Mouse (Mus musculus) limb, embryonic 13.5 days (tissue): Measurements from ENCODE around the gene Fbxw15. TPM values are rescaled to one million over a fixed set of nuclear protein-coding genes. Genes with fewer than 3 reads are reported as not detected.
"Not testable (repeated sequence)": the region's sequence is repeated elsewhere in the genome, so short reads cannot be mapped to it uniquely, and the experiment has no call there.

Experiments used
- ATAC-seq: fragments of 200-750 bp; cut with Nextera tagmentation; 2 replicates; pipeline ENCODE4 v1.8.0; 2017; ENCODE audit warnings: low read depth, moderate number of reproducible peaks, moderate TSS enrichment; ENCODE audit not compliant: low FRiP score
- H3K27ac ChIP-seq: fragments of 300-500 bp; sonication (generic); 2 replicates; pipeline ENCODE4 v1.5.1; 2015; ENCODE audit warnings: inconsistent platforms, mild to moderate bottlenecking, moderate library complexity
- H3K27me3 ChIP-seq: fragments of 300-500 bp; sonication (generic); 2 replicates; pipeline ENCODE4 v1.6.1; 2015; ENCODE audit warnings: mild to moderate bottlenecking, inconsistent platforms
- H3K36me3 ChIP-seq: fragments of 300-500 bp; sonication (generic); 2 replicates; pipeline ENCODE4 v1.6.1; 2015; ENCODE audit warnings: inconsistent platforms, mild to moderate bottlenecking, moderate library complexity
- H3K4me1 ChIP-seq: fragments of 300-500 bp; sonication (generic); 2 replicates; pipeline ENCODE4 v1.6.1; 2015; ENCODE audit warnings: inconsistent platforms
- H3K4me2 ChIP-seq: fragments of 300-500 bp; sonication (generic); replicated peaks from 2 replicates; pipeline ENCODE4 v1.6.1; 2015; ENCODE audit warnings: inconsistent platforms, mild to moderate bottlenecking, moderate library complexity
- H3K4me3 ChIP-seq: fragments of 300-500 bp; sonication (generic); 2 replicates; pipeline ENCODE4 v1.5.1; 2015; ENCODE audit warnings: moderate library complexity, mild to moderate bottlenecking, inconsistent platforms
- H3K9ac ChIP-seq: fragments of 300-500 bp; sonication (generic); 2 replicates; pipeline ENCODE4 v1.6.1; 2015; ENCODE audit warnings: mild to moderate bottlenecking, inconsistent platforms
- H3K9me3 ChIP-seq: fragments of 300-500 bp; sonication (generic); 2 replicates; pipeline ENCODE4 v1.6.1; 2016; ENCODE audit warnings: inconsistent platforms
- WGBS: fragments of 180-500 bp; shearing (Covaris S2); methylation state at CpG from one replicate; pipeline ENCODE4 v1.1.7; 2015; 5-methylcytosine and 5-hydroxymethylcytosine counted together
- polyA plus RNA-seq: library from polyadenylated mRNA; unstranded; fragments of >200 nt; fragmentation: Nextera tagmentation; extraction: Ambion mirVana; gene quantifications from 2 replicates; pipeline ENCODE4 v1.2.1, GENCODE M21; 2015

The Fbxw15 gene
- polyA plus RNA-seq = not detected in 2 replicates

DNA sequence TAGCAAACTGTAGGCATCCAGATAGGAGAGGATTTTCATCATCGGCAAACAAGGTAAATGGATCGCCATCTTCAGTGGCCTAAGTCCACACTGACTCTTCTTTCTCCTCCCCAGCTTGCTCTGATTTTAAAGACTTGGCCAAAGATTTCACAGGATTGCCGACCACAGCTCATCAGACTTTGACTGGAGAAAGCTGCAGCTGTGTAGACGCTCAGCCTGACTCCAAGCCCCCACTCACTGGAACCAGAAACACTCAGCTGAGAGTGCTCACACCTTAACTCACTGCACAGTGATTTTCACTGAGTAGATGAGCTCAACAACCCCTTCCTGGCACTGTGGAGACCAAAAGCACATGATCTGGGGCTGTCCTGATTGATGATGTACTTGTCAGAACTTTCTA is at the start of gene Fbxw15:
Fbxw15 (minus strand) TSS at position 101 of the 400 bp plus-strand sequence.
- 83% methylated on average over 4 of the region's 4 CpGs for WGBS
- H3K36me3 ChIP-seq, H3K27me3 ChIP-seq, H3K27ac ChIP-seq, H3K9me3 ChIP-seq, H3K9ac ChIP-seq, H3K4me1 ChIP-seq, ATAC-seq, H3K4me2 ChIP-seq, H3K4me3 ChIP-seq: not testable (repeated sequence)

DNA sequence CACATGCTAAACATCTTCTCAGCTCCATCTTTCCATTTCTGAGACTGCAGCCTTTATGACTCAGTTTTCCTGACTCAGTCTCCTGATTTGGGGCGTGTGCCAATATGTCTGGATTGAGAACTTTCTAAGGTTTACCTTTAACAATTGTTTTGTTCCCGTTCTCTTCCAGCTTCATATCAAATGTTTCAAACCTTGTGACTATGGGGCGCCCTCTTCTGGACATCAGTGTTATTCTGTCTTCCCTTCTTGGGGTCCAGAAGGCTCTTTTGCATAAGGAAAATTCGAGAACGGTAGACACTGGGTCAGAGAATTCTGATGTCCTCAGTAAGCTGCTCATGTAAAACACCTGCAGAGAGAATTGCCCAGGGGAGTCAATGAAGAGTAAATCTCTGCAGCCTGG is 38.8 kb upstream of the Fbxw15 start:
- ATAC-seq, H3K27me3 ChIP-seq, H3K9ac ChIP-seq, H3K4me1 ChIP-seq, H3K27ac ChIP-seq, H3K4me2 ChIP-seq, H3K9me3 ChIP-seq, H3K4me3 ChIP-seq, H3K36me3 ChIP-seq: not testable (repeated sequence)
- 41% methylated on average over 5 of the region's 5 CpGs for WGBS

DNA sequence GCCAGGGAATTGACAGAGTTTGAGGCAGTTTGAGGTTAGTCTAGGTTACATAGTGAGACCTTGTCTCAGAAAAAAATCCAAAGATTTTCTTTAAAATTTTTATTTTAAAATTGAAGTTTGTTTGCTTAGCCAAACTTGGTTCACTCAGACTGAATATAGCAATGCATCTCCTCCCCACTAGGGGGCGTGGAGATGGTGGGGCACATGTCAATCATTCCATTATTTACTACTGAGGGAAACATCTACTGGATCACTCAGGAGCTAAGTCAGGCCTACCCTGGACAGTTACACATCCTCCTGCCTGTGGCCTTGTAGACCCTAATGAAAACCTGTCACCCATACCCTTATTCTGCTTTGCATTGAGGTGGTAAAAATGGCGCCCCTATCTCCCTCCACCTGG is 34.1 kb upstream of the Fbxw15 start:
- H3K36me3 ChIP-seq, H3K4me1 ChIP-seq, H3K27ac ChIP-seq, H3K9ac ChIP-seq, H3K9me3 ChIP-seq, H3K27me3 ChIP-seq, H3K4me2 ChIP-seq, H3K4me3 ChIP-seq, ATAC-seq: not testable (repeated sequence)
- 55% methylated on average over 2 of the region's 2 CpGs for WGBS

DNA sequence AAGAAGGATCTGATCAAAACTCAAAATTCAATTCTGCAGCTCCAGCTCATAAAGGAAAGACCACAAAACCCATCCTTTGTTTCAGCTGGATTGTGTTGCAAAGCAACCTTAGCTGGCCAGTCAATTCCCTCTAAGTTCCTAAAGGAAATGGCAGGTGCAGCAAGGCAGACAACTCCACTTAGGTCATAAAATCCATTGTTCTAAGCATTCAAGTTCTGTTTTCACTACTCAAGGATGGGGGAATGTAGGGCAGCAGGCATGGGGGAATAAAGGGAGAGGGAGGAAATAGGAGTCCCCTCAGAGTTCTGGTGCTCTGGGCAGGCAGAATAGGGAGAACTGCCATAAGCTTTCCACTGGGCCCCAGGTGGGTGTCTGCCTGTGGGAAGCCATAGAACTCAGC is 29.2 kb upstream of the Fbxw15 start:
- no peaks in the 10 kb centered on the region for H3K36me3 ChIP-seq
- H3K4me2 ChIP-seq = no peak overlapping the region
- no peak overlapping the region for H3K9ac ChIP-seq
- H3K4me1 ChIP-seq = no peaks in the 10 kb centered on the region
- ATAC-seq = no peak
- no peaks in the 10 kb centered on the region for H3K27me3 ChIP-seq
- no peak overlapping the region for H3K27ac ChIP-seq
- no peaks in the 10 kb centered on the region; the same call in 1 of the 2 replicates for H3K9me3 ChIP-seq
- H3K4me3 ChIP-seq = no peak overlapping the region

DNA sequence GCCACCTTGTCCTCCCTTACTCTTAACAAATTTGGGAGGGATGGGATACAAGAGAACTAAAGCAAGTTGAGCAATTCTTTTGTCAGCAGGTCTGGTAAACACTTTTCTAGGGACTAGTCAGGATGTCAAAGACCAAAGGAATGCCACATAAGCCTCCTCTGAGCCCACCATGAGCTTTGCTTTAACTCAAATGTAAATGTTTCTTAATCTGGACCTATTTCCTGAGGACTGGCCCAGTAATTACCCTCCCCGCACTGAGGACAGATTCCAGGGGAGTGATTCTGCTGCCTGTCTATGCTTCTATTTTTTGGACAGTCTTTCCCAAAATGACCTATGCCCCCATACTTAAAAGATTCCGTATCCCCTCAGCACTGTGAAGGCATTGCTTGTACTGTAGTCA is 26.8 kb upstream of the Fbxw15 start:
- Histone ChIP-seq H3K4me1 (no peaks in the 10 kb centered on the region), H3K4me3 (no peak overlapping the region), H3K9ac (no peak overlapping the region), H3K27ac (no peak overlapping the region), H3K27me3 (no peaks in the 10 kb centered on the region), H3K9me3 (no peaks in the 10 kb centered on the region; the same call in 1 of the 2 replicates), H3K4me2 (no peak overlapping the region), H3K36me3 (no peaks in the 10 kb centered on the region)
- no peak for ATAC-seq
- WGBS = 78% methylated on average over 2 of the region's 2 CpGs

DNA sequence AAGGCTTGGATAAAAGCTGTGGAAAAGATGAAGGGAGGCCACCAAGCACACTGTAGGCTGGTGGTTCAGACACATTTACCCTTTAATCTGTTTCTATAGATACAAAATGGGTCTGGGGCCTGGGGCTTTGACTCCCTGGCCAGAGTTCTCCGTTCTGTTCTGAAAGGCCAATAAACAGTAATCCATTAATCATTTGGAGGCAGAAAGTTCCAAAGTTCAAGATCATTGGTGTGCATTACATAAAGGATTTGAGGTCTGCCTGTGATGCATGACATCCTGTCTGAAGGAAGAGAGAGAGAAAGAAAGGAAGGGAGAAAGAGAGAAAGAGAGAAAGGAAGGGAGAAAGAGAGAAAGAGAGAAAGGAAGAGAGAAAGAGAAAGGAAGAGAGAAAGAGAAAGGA is 2.5 kb downstream of the Fbxw15 start:
- Histone ChIP-seq H3K27me3 (no peaks in the 10 kb centered on the region), H3K4me2 (no peak overlapping the region), H3K4me3 (no peak overlapping the region), H3K9me3 (no peaks in the 10 kb centered on the region), H3K9ac (no peak overlapping the region), H3K4me1 (no peaks in the 10 kb centered on the region), H3K36me3 (no peaks in the 10 kb centered on the region), H3K27ac (no peak overlapping the region)
- no peak for ATAC-seq
- WGBS = 58% methylated on average over 1 of the region's 1 CpGs

DNA sequence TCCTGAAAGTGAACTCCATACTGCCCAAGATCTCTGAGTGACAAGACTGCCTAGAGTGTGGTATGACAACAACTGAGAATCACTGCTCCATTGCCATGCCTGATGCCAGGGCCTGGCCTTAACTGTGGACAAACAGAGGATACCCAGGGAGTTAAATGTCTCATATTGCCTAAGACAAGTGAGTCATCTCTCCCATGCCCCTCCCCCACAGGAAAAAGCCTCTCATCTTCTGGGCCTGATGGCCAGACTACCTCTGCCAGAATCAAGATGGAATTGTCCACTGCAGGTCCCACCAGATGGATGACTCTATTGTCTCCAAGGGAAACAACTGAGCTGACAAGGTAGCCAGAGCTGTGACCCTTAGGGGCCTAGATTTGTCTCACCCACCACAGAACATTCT is 6.0 kb downstream of the Fbxw15 start:
- not testable (repeated sequence) for H3K27me3 ChIP-seq, H3K4me1 ChIP-seq, H3K9me3 ChIP-seq, H3K4me3 ChIP-seq, H3K27ac ChIP-seq, ATAC-seq, H3K9ac ChIP-seq, H3K36me3 ChIP-seq, H3K4me2 ChIP-seq

DNA sequence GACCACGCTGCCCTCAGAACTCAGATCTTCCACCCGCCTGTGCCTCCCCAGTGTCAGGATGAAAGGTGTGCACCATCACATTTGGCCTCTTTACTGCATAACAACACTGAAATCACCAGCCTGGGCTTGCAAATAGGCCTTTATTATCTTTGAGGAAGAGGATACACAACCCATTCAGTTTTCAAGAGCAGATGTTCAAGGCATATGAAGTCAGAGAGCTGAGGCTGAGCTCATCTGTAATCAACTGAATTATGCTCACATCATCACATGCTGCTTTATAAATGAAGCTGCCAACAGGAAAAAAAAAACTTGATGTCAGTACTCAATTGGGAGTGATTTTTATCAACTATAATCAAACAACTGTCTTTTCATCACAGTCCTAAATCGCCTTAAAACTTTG is 15.6 kb downstream of the Fbxw15 start:
- H3K27ac ChIP-seq = no peak overlapping the region
- no peaks in the 10 kb centered on the region for H3K36me3 ChIP-seq
- ATAC-seq = no peak
- H3K4me1 ChIP-seq = no peaks in the 10 kb centered on the region
- H3K9me3 ChIP-seq = no peaks in the 10 kb centered on the region; the same call in 1 of the 2 replicates
- H3K27me3 ChIP-seq = no peaks in the 10 kb centered on the region
- H3K4me3 ChIP-seq = no peak overlapping the region
- 66% methylated on average over 3 of the region's 3 CpGs for WGBS
- H3K9ac ChIP-seq = no peak overlapping the region
- no peak overlapping the region for H3K4me2 ChIP-seq

DNA sequence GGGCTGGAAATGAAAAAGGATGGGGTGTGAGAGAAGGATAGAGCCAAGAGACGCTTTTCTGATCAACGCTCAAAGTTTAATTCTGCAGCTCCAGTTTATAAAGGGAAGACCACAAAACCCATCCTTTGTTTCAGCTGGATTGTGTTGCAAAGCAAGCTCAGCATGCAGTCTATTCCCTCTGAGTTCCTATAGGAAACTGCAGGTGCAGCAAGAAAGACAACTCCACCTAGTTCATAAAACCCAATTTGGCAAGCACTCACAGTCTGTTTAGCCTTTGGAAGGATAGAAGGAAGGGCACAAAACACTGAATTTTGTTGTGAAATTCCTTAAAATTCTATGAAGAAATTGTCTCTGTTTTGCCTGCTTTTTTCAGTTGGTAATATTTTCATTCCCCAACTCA is 18.4 kb downstream of the Fbxw15 start:
- ATAC-seq, H3K4me2 ChIP-seq, H3K4me3 ChIP-seq, H3K27ac ChIP-seq, H3K27me3 ChIP-seq, H3K9ac ChIP-seq, H3K9me3 ChIP-seq, H3K4me1 ChIP-seq, H3K36me3 ChIP-seq: not testable (repeated sequence)
- 38% methylated on average over 2 of the region's 2 CpGs for WGBS

DNA sequence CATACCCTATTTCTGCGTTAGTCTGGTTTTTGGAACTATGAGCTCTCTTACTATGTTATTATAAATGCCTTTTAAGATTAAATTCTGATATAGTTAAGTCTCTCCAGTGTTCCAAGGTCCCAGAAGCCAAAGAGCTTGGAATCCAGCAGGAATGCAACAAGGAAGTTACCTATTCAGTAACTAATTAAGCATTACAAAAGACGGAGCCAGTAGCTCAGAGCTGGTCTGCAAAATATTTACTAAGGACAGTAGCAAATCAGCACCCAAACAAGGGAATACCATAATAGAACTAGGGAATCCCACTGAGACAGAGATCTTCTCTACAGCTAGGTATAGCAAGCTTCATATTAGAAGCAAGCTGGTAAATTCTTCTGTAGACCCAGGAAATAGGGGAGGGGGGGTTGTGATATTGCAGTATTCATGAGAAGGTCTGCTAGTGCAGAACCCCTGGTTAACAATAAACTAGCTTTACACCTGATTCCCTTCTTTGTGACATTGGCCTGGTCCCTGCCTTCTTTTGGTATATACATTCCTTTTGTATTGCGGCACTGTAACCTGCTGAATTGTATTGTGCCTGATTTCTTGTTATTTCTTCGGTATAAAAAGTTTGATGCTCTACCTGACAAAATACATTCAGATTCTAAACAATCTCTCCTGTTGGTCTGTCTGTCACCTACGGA is 44.5 kb downstream of the Fbxw15 start:
- 83% methylated on average over 5 of the region's 5 CpGs for WGBS
- Histone ChIP-seq H3K27ac (no peak overlapping the region), H3K36me3 (no peaks in the 10 kb centered on the region), H3K4me3 (no peak overlapping the region), H3K4me2 (no peak overlapping the region), H3K9me3 (no peaks in the 10 kb centered on the region), H3K27me3 (no peaks in the 10 kb centered on the region), H3K4me1 (no peaks in the 10 kb centered on the region), H3K9ac (no peak overlapping the region)
- no peak for ATAC-seq

Other genes starting within 250 kb of the Fbxw15 start
- not detected in 2 replicates for gene Fbxw28, start 228.6 kb downstream of the Fbxw15 start, polyA plus RNA-seq
- not detected in 2 replicates for gene Fbxw22, start 164.0 kb downstream of the Fbxw15 start, polyA plus RNA-seq
- not detected in 2 replicates for gene Fbxw16, start 119.1 kb downstream of the Fbxw15 start, polyA plus RNA-seq
- not detected in 2 replicates for gene Fbxw19, start 72.4 kb downstream of the Fbxw15 start, polyA plus RNA-seq
- gene Fbxw24, start 57.8 kb upstream of the Fbxw15 start, polyA plus RNA-seq = not detected in 2 replicates
- not detected in 2 replicates for gene Fbxw25, start 96.4 kb upstream of the Fbxw15 start, polyA plus RNA-seq
- not detected in 2 replicates for gene Fbxw18, start 134.4 kb upstream of the Fbxw15 start, polyA plus RNA-seq
- not detected in 2 replicates for gene Fbxw26, start 177.8 kb upstream of the Fbxw15 start, polyA plus RNA-seq
- gene Fbxw27, start 222.4 kb upstream of the Fbxw15 start, polyA plus RNA-seq = not detected in 2 replicates
- gene Spink8, start 244.0 kb upstream of the Fbxw15 start, polyA plus RNA-seq = 0.24 and 0.46 TPM in 2 replicates